Mouse (Mus musculus) forebrain, embryonic 10.5 days (tissue): Measurements from ENCODE around the gene Gm9747. TPM values are rescaled to one million over a fixed set of nuclear protein-coding genes. Genes with fewer than 3 reads are reported as not detected.

Experiments used
- DNase-seq: peaks from one replicate; pipeline ENCODE4 v3.0.0-alpha.2; 2017; ENCODE audit warnings: low spot score; ENCODE audit errors: extremely low spot score
- H3K27ac ChIP-seq: fragments of 300-500 bp; sonication (generic); 2 replicates; pipeline ENCODE4 v1.5.1; 2016; ENCODE audit warnings: mild to moderate bottlenecking
- H3K27me3 ChIP-seq: fragments of 300-500 bp; sonication (generic); 2 replicates; pipeline ENCODE4 v1.6.1; 2016; ENCODE audit warnings: mild to moderate bottlenecking; ENCODE audit not compliant: poor library complexity, severe bottlenecking
- H3K36me3 ChIP-seq: fragments of 300-500 bp; sonication (generic); replicated peaks from 2 replicates; pipeline ENCODE4 v1.6.1; 2016; ENCODE audit warnings: mild to moderate bottlenecking, moderate library complexity
- H3K4me1 ChIP-seq: fragments of 300-500 bp; sonication (generic); 2 replicates; pipeline ENCODE4 v1.6.1; 2016
- H3K4me3 ChIP-seq: fragments of 300-500 bp; sonication (generic); 2 replicates; pipeline ENCODE4 v1.5.1; 2016; ENCODE audit warnings: mild to moderate bottlenecking, moderate library complexity
- H3K9me3 ChIP-seq: fragments of 300-500 bp; sonication (generic); 2 replicates; pipeline ENCODE4 v1.6.1; 2016; ENCODE audit warnings: mild to moderate bottlenecking, moderate library complexity
- WGBS: fragments of 180-500 bp; shearing (Covaris S2); methylation state at CpG from one replicate; pipeline ENCODE4 v1.1.7; 2016; 5-methylcytosine and 5-hydroxymethylcytosine counted together
- polyA plus RNA-seq: library from polyadenylated mRNA; unstranded; fragments of >200 nt; fragmentation: Nextera tagmentation; extraction: Ambion mirVana; gene quantifications from 2 replicates; pipeline ENCODE4 v1.2.1, GENCODE M21; 2016

Gene Gm9747
- polyA plus RNA-seq, 1 experiment from 2014 or later, result 31.1 TPM

DNA sequence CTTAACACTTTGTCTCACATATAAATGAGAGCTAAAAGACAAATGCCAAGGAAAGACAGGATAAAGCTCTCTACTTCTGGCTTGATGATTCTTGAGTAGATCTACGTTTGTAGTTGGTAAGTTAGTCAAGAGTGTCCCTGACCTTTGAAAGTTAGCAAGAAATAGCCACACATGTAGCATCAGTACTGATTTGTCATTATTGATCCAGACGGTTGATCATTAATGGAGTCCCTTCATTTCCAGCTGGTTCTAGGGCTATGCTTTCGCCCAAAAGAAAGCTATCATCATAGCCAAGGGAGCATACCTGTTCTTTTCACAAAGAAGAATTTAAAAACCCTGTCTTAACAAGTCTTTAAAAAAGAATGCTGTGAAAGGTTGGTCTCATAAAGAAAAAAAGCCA lies 1.7 kb downstream of the Gm9747 start:
- DNase-seq, result no peak
- Histone ChIP-seq H3K27me3 (no peaks in the 10 kb centered on the region), H3K9me3 (no peaks in the 10 kb centered on the region), H3K4me1 (0 out of 2 replicates have a peak, but pooled peaks cover 3% of the 10 kb centered on the region), H3K4me3 (no peak overlapping the region), H3K27ac (no peak overlapping the region), H3K36me3 (peaks cover 67% of the 10 kb centered on the region)
- 94% methylated on average over 3 of the region's 3 CpGs for WGBS

- H3K36me3 ChIP-seq, result peaks cover 77% of the 10 kb centered on the region
- 0 out of 2 replicates have a peak, but pooled peaks cover 3% of the 10 kb centered on the region for H3K4me1 ChIP-seq
- DNase-seq, result no peak
- 75% methylated on average over 3 of the region's 3 CpGs for WGBS
- H3K4me3 ChIP-seq, result no peak overlapping the region
- H3K9me3 ChIP-seq, result no peaks in the 10 kb centered on the region
- no peaks in the 10 kb centered on the region for H3K27me3 ChIP-seq
- no peak overlapping the region for H3K27ac ChIP-seq
Measured at GRCm38 (mm10) chr1:82235455-82236104, 2.7 kb downstream of the Gm9747 start.

GRCm38 (mm10) chr1:82238245-82238644 lies 5.3 kb downstream of the Gm9747 start:
- WGBS, result 86% methylated on average over 4 of the region's 4 CpGs

GRCm38 (mm10) chr1:82239409-82240201 lies 6.7 kb downstream of the Gm9747 start:
- Histone ChIP-seq H3K4me3 (no peak overlapping the region), H3K27me3 (no peaks in the 10 kb centered on the region), H3K4me1 (peaks cover 7% of the 10 kb centered on the region; the same call in 1 of the 2 replicates), H3K36me3 (peaks cover 69% of the 10 kb centered on the region), H3K9me3 (no peaks in the 10 kb centered on the region), H3K27ac (no peak overlapping the region)
- WGBS, result 92% methylated on average over 3 of the region's 3 CpGs
- DNase-seq, result no peak

More at GRCm38 (mm10) chr1:82238245-82238644, 5.3 kb downstream of the Gm9747 start:
- Histone ChIP-seq H3K27me3 (no peaks in the 10 kb centered on the region), H3K36me3 (peaks cover 71% of the 10 kb centered on the region), H3K27ac (no peak overlapping the region), H3K9me3 (no peaks in the 10 kb centered on the region), H3K4me3 (no peak overlapping the region), H3K4me1 (peaks cover 7% of the 10 kb centered on the region; the same call in 1 of the 2 replicates)
- DNase-seq, result no peak

DNA sequence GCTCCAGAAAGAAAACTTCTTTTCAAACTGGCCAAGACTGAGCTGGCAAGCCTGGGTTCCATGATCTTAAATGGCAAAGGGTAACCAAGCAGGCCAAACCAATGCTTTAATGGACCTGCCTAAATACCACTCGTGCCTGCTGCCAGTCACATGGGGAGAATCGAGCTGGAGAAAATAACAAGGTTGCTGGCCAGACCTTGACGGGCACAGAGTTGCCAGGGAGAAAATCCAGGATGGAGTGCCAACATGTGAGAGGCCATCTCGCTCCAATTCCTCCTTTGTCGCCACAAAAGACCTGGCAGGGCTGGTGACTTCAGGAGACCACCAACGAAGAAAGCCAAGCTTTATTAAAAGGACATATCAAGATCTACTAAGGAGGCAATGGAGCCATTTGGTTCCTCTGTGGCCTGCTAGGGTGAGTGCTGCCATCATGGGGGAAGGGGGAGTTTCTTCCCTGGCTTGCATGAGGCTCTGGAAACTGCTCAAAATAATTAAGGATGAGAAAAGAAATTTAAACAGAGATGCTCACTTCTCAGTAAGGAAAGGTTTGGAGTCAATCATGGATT lies 10.4 kb downstream of the Gm9747 start:
- peaks cover 68% of the 10 kb centered on the region for H3K36me3 ChIP-seq
- DNase-seq, result no peak
- no peaks in the 10 kb centered on the region for H3K27me3 ChIP-seq
- H3K27ac ChIP-seq, result no peak overlapping the region
- 88% methylated on average over 6 of the region's 6 CpGs for WGBS
- peaks cover 11% of the 10 kb centered on the region for H3K4me1 ChIP-seq
- H3K9me3 ChIP-seq, result no peaks in the 10 kb centered on the region
- H3K4me3 ChIP-seq, result no peak overlapping the region

DNA sequence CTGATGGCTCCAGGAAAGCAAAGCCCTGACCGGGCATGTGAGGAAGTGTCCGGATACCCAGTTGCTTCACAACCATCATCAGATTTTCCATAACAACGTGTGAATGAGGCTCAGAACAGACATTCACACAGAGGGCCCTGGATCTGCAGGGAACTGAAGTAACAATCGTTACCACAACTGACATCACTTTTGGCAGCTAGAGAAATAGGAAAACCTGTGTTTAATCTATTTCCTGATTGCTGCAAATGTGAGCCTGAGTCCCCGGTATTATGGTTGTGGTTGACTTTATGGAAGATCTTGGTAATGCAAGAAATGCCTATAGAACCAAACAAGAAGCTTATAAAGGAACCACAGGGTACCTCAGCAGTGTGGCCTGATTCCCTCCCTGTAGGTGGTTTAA lies 12.1 kb downstream of the Gm9747 start:
- no peak overlapping the region for H3K27ac ChIP-seq
- peaks cover 73% of the 10 kb centered on the region for H3K36me3 ChIP-seq
- no peaks in the 10 kb centered on the region for H3K27me3 ChIP-seq
- H3K9me3 ChIP-seq, result no peaks in the 10 kb centered on the region
- 92% methylated on average over 5 of the region's 5 CpGs for WGBS
- DNase-seq, result no peak
- no peak overlapping the region for H3K4me3 ChIP-seq
- peaks cover 11% of the 10 kb centered on the region for H3K4me1 ChIP-seq

GRCm38 (mm10) chr1:82247221-82247951 lies 14.5 kb downstream of the Gm9747 start:
- no peak overlapping the region for H3K27ac ChIP-seq
- H3K4me3 ChIP-seq, result no peak overlapping the region
- H3K4me1 ChIP-seq, result peaks cover 8% of the 10 kb centered on the region; the same call in 1 of the 2 replicates
- H3K9me3 ChIP-seq, result no peaks in the 10 kb centered on the region
- DNase-seq, result no peak
- H3K36me3 ChIP-seq, result peaks cover 74% of the 10 kb centered on the region
- 72% methylated on average over 10 of the region's 10 CpGs for WGBS
- H3K27me3 ChIP-seq, result no peaks in the 10 kb centered on the region

GRCm38 (mm10) chr1:82253789-82254445 lies 21.0 kb downstream of the Gm9747 start:
- WGBS, result 91% methylated on average over 9 of the region's 9 CpGs
- no peaks in the 10 kb centered on the region for H3K9me3 ChIP-seq
- no peak overlapping the region for H3K27ac ChIP-seq

GRCm38 (mm10) chr1:82257457-82257856 lies 24.5 kb downstream of the Gm9747 start:
- no peaks in the 10 kb centered on the region for H3K27me3 ChIP-seq
- H3K36me3 ChIP-seq, result peaks cover 43% of the 10 kb centered on the region
- no peak for DNase-seq
- H3K9me3 ChIP-seq, result no peaks in the 10 kb centered on the region
- no peak overlapping the region for H3K4me3 ChIP-seq
- 88% methylated on average over 5 of the region's 5 CpGs for WGBS
- peaks cover 34% of the 10 kb centered on the region for H3K4me1 ChIP-seq
- no peak overlapping the region for H3K27ac ChIP-seq

More at GRCm38 (mm10) chr1:82253789-82254445, 21.0 kb downstream of the Gm9747 start:
- no peak for DNase-seq
- Histone ChIP-seq H3K4me3 (no peak overlapping the region), H3K4me1 (peaks cover 6% of the 10 kb centered on the region), H3K27me3 (no peaks in the 10 kb centered on the region), H3K36me3 (peaks cover 53% of the 10 kb centered on the region)

- H3K9me3 ChIP-seq, result no peaks in the 10 kb centered on the region
Measured at GRCm38 (mm10) chr1:82258331-82258730, 25.4 kb downstream of the Gm9747 start.

GRCm38 (mm10) chr1:82260055-82260454 lies 27.1 kb downstream of the Gm9747 start:
- Histone ChIP-seq H3K36me3 (peaks cover 41% of the 10 kb centered on the region), H3K27me3 (no peaks in the 10 kb centered on the region), H3K9me3 (no peaks in the 10 kb centered on the region), H3K4me3 (no peak overlapping the region), H3K4me1 (peaks cover 36% of the 10 kb centered on the region), H3K27ac (no peak overlapping the region)
- no peak for DNase-seq
- 81% methylated on average over 3 of the region's 3 CpGs for WGBS

More at GRCm38 (mm10) chr1:82258331-82258730, 25.4 kb downstream of the Gm9747 start:
- Histone ChIP-seq H3K27me3 (no peaks in the 10 kb centered on the region), H3K36me3 (peaks cover 43% of the 10 kb centered on the region), H3K4me1 (peaks cover 36% of the 10 kb centered on the region), H3K27ac (no peak overlapping the region), H3K4me3 (no peak overlapping the region)
- 86% methylated on average over 7 of the region's 7 CpGs for WGBS
- no peak for DNase-seq

DNA sequence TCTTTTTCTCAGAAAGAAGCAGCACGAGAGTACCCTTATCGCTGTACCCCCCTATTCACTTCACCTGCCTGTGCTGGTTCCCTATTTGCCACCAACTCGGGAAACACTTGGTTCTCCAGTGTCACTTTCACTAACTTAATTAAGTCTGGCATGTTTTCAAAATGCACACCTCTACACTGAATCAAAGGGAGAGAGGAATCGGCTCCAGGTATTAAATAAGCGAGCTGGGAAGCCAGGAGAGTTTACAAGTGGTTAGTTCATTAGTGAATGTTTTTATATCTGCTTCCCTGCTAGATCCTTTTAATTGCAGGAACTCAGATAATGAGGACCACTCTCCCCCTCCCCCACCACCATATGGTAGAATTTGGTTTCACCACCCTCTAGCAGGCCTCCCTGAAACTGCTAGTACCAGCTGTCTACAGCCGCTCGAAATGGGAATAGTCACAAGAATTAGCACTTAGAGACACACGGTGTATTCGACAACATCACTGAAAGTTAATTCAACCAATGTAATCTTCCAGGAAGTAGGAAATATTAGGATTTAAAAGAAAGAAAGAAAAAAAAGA lies 28.2 kb downstream of the Gm9747 start:
- H3K27ac ChIP-seq, result no peak overlapping the region
- H3K36me3 ChIP-seq, result peaks cover 34% of the 10 kb centered on the region
- no peaks in the 10 kb centered on the region for H3K9me3 ChIP-seq
- DNase-seq, result no peak
- WGBS, result 61% methylated on average over 9 of the region's 9 CpGs
- no peaks in the 10 kb centered on the region for H3K27me3 ChIP-seq
- H3K4me1 ChIP-seq, result peaks cover 36% of the 10 kb centered on the region
- no peak overlapping the region for H3K4me3 ChIP-seq
